Mouse (Mus musculus): ENCODE measurements around the gene Snhg11. TPM values are rescaled to one million over a fixed set of nuclear protein-coding genes. Genes with fewer than 3 reads are reported as not detected.
A peak's percentile ranks its signal among the peaks of the same experiment; 100 is the strongest.
"Not testable (repeated sequence)": the region's sequence is repeated elsewhere in the genome, so short reads cannot be mapped to it uniquely, and the experiment has no call there.

Snhg11 gene
- total and polyA plus RNA-seq, 3 experiments: 0.22 TPM; not detected in 2

GRCm38 (mm10) chr2:158376798-158377197, 1.4 kb downstream of the Snhg11 start:
- no peak overlapping the region for H3K4me3 ChIP-seq (ENCODE audit: low read depth, low read length)
- H3K9me3 ChIP-seq (replicated peaks): no peaks in the 10 kb centered on the region
- peaks cover 11% of the 10 kb centered on the region for H3K4me1 ChIP-seq (ENCODE audit: insufficient read depth, low read depth, low read length)
- H3K27me3 ChIP-seq (ENCODE audit: insufficient read depth, low read length): peaks cover 48% of the 10 kb centered on the region
- no peak for TF ChIP-seq TAL1 (conservative IDR thresholded peaks at IDR 0.05; ENCODE audit: low read depth, low read length)
- TF ChIP-seq CTCF (IDR thresholded peaks at IDR 0.05; ENCODE audit: low read depth, low read length): no peak
- TF ChIP-seq POLR2AphosphoS5 (IDR thresholded peaks at IDR 0.05; ENCODE audit: insufficient replicate concordance, low read depth, low read length): no peak
- no peak for TF ChIP-seq GATA2 (IDR thresholded peaks at IDR 0.05; ENCODE audit: borderline replicate concordance, low read depth, low read length)
- TF ChIP-seq GATA1 (IDR thresholded peaks at IDR 0.05; ENCODE audit: borderline replicate concordance, low read length): no peak
- H3K36me3 ChIP-seq (replicated peaks): no peaks in the 10 kb centered on the region
- DNase-seq (ENCODE audit: low spot score) (no peak), ATAC-seq (ENCODE audit: extremely low read depth, insufficient number of reproducible peaks, low FRiP score, poor library complexity, severe bottlenecking) (no peak)

- ATAC-seq (ENCODE audit: extremely low read depth, insufficient number of reproducible peaks, low FRiP score, poor library complexity, severe bottlenecking) (no peak), DNase-seq (ENCODE audit: low spot score) (no peak)
- peaks cover 51% of the 10 kb centered on the region for H3K27me3 ChIP-seq (ENCODE audit: insufficient read depth, low read length)
These were observed 2.4 kb downstream of the Snhg11 start for GRCm38 (mm10) chr2:158377811-158378210.

DNA sequence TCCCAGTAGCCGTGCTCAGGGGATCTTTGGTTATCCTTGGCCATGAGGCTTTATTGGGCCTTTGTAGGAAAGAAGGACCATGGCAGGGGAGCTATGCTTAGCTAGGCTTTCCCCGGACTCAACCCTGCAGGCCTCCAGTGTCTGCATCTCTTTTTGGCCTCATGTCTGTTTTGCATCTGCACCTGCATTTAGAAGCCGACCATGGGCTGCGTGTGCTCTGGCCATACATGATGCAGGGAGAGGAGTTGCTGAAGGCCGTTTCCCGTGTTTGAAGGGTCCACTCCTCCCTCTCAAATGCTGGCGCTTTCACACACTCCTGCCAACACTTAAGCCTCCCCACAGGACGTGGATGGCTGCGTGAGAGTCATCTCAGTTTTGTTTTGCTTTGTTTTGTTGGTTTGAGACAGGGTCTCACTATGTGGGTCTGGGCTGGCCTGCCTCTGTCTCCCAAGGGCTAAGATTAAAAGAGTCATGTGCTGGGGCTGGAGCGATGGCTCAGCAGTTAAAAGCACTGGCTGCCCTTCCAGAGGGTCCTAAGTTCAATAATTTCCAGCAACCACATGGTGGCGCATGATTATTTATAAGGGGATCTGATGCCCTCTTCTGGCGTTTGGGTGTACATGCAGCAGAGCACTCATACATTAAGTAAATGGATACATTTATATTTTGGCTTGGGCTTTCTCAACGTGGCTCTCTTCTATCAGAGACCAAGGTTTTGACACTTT, 4.1 kb downstream of the Snhg11 start:
- ATAC-seq (ENCODE audit: extremely low read depth, insufficient number of reproducible peaks, low FRiP score, poor library complexity, severe bottlenecking) (peak; percentile 49; the same call in 1 of the 2 replicates), DNase-seq (ENCODE audit: low spot score) (no peak)
- H3K36me3 ChIP-seq (replicated peaks): no peaks in the 10 kb centered on the region
- no peak for TF ChIP-seq TAL1 (conservative IDR thresholded peaks at IDR 0.05; ENCODE audit: low read depth, low read length)
- peak; percentile 90 for TF ChIP-seq CTCF (IDR thresholded peaks at IDR 0.05; ENCODE audit: low read depth, low read length)
- H3K4me1 ChIP-seq (ENCODE audit: insufficient read depth, low read depth, low read length): no peaks in the 10 kb centered on the region
- no peaks in the 10 kb centered on the region for H3K9me3 ChIP-seq (replicated peaks)
- no peak overlapping the region for H3K4me3 ChIP-seq (ENCODE audit: low read depth, low read length)
- peaks cover 36% of the 10 kb centered on the region for H3K27me3 ChIP-seq (ENCODE audit: insufficient read depth, low read length)

More at GRCm38 (mm10) chr2:158377811-158378210, 2.4 kb downstream of the Snhg11 start:
- no peak overlapping the region for H3K4me3 ChIP-seq (ENCODE audit: low read depth, low read length)
- no peaks in the 10 kb centered on the region for H3K36me3 ChIP-seq (replicated peaks)
- TF ChIP-seq CTCF (IDR thresholded peaks at IDR 0.05; ENCODE audit: low read depth, low read length) (no peak), TAL1 (conservative IDR thresholded peaks at IDR 0.05; ENCODE audit: low read depth, low read length) (no peak), GATA2 (IDR thresholded peaks at IDR 0.05; ENCODE audit: borderline replicate concordance, low read depth, low read length) (no peak), GATA1 (IDR thresholded peaks at IDR 0.05; ENCODE audit: borderline replicate concordance, low read length) (no peak), POLR2AphosphoS5 (IDR thresholded peaks at IDR 0.05; ENCODE audit: insufficient replicate concordance, low read depth, low read length) (no peak)
- no peaks in the 10 kb centered on the region for H3K9me3 ChIP-seq (replicated peaks)
- peaks cover 9% of the 10 kb centered on the region for H3K4me1 ChIP-seq (ENCODE audit: insufficient read depth, low read depth, low read length)

GRCm38 (mm10) chr2:158386072-158386471, 10.6 kb downstream of the Snhg11 start:
- ATAC-seq (ENCODE audit: extremely low read depth, insufficient number of reproducible peaks, low FRiP score, poor library complexity, severe bottlenecking) (no peak), DNase-seq (ENCODE audit: low spot score) (no peak)
- Histone ChIP-seq H3K36me3 (replicated peaks) (no peaks in the 10 kb centered on the region), H3K4me1 (ENCODE audit: insufficient read depth, low read depth, low read length) (no peaks in the 10 kb centered on the region), H3K27me3 (ENCODE audit: insufficient read depth, low read length) (peaks cover 16% of the 10 kb centered on the region), H3K9me3 (replicated peaks) (no peaks in the 10 kb centered on the region), H3K4me3 (ENCODE audit: low read depth, low read length) (no peak overlapping the region)
- TF ChIP-seq GATA1 (IDR thresholded peaks at IDR 0.05; ENCODE audit: borderline replicate concordance, low read length) (no peak), CTCF (IDR thresholded peaks at IDR 0.05; ENCODE audit: low read depth, low read length) (no peak), GATA2 (IDR thresholded peaks at IDR 0.05; ENCODE audit: borderline replicate concordance, low read depth, low read length) (no peak), TAL1 (conservative IDR thresholded peaks at IDR 0.05; ENCODE audit: low read depth, low read length) (no peak), POLR2AphosphoS5 (IDR thresholded peaks at IDR 0.05; ENCODE audit: insufficient replicate concordance, low read depth, low read length) (no peak)

DNA sequence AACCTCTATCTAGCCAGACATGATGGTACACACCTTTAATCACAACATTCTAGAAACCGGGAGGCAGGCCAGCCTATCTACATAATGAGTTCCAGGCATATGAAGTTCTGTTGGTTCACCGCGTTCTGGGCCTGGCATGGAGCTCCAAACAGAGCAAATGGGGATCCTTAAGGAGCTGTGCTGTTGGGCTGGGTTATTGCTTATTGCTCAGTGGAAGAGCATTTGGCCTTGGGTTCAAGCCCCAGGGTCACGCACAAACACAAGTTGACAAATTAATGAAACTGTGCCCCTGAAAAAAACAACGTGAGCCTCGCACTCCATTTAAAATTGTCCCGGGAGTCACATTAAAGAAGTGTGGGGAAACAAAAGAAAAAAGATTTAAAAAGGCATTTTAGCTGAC, 14.0 kb downstream of the Snhg11 start:
- no peaks in the 10 kb centered on the region for H3K9me3 ChIP-seq (replicated peaks)
- DNase-seq (ENCODE audit: low spot score): no peak
- ATAC-seq (ENCODE audit: extremely low read depth, insufficient number of reproducible peaks, low FRiP score, poor library complexity, severe bottlenecking): no peak

GRCm38 (mm10) chr2:158396369-158396768, 20.9 kb downstream of the Snhg11 start:
- Histone ChIP-seq H3K9me3 (replicated peaks) (no peaks in the 10 kb centered on the region), H3K27me3 (ENCODE audit: insufficient read depth, low read length) (peaks cover 4% of the 10 kb centered on the region; the same call in 1 of the 2 replicates), H3K36me3 (replicated peaks) (no peaks in the 10 kb centered on the region), H3K4me3 (ENCODE audit: low read depth, low read length) (no peak overlapping the region), H3K4me1 (ENCODE audit: insufficient read depth, low read depth, low read length) (no peaks in the 10 kb centered on the region)
- ATAC-seq (ENCODE audit: extremely low read depth, insufficient number of reproducible peaks, low FRiP score, poor library complexity, severe bottlenecking) (no peak), DNase-seq (ENCODE audit: low spot score) (no peak)
- TF ChIP-seq GATA2 (IDR thresholded peaks at IDR 0.05; ENCODE audit: borderline replicate concordance, low read depth, low read length): no peak

More for the DNA sequence above, 14.0 kb downstream of the Snhg11 start:
- TF ChIP-seq TAL1 (conservative IDR thresholded peaks at IDR 0.05; ENCODE audit: low read depth, low read length): no peak
- no peak for TF ChIP-seq GATA2 (IDR thresholded peaks at IDR 0.05; ENCODE audit: borderline replicate concordance, low read depth, low read length)
- no peak for TF ChIP-seq POLR2AphosphoS5 (IDR thresholded peaks at IDR 0.05; ENCODE audit: insufficient replicate concordance, low read depth, low read length)
- TF ChIP-seq CTCF (IDR thresholded peaks at IDR 0.05; ENCODE audit: low read depth, low read length): no peak
- TF ChIP-seq GATA1 (IDR thresholded peaks at IDR 0.05; ENCODE audit: borderline replicate concordance, low read length): no peak
- Histone ChIP-seq H3K4me1 (ENCODE audit: insufficient read depth, low read depth, low read length) (no peaks in the 10 kb centered on the region), H3K4me3 (ENCODE audit: low read depth, low read length) (no peak overlapping the region), H3K27me3 (ENCODE audit: insufficient read depth, low read length) (peaks cover 12% of the 10 kb centered on the region), H3K36me3 (replicated peaks) (no peaks in the 10 kb centered on the region)

- DNase-seq (ENCODE audit: low spot score); H3K9me3 ChIP-seq (replicated peaks); H3K4me1 ChIP-seq (ENCODE audit: insufficient read depth, low read depth, low read length); ATAC-seq (ENCODE audit: extremely low read depth, insufficient number of reproducible peaks, low FRiP score, poor library complexity, severe bottlenecking); H3K36me3 ChIP-seq (replicated peaks); H3K4me3 ChIP-seq (ENCODE audit: low read depth, low read length): not testable (repeated sequence)
- H3K27me3 ChIP-seq (ENCODE audit: insufficient read depth, low read length): peaks cover 11% of the 10 kb centered on the region; the same call in 1 of the 2 replicates
These were observed 21.7 kb downstream of the Snhg11 start for GRCm38 (mm10) chr2:158397140-158397539.
